Mouse (Mus musculus) heart, adult 10 weeks (tissue): ENCODE measurements around the gene Olfr850. TPM values are rescaled to one million over a fixed set of nuclear protein-coding genes. Genes with fewer than 3 reads are reported as not detected.

Experiments used
- polyA plus RNA-seq: library from polyadenylated mRNA; stranded (reverse); fragments of 350-450 nt; fragmentation: Illumina TruSeq; extraction: RNeasy Lipid Tissue Mini Kit (QIAGEN cat#74804); gene quantifications from one replicate; pipeline ENCODE4 v1.2.3, GENCODE M21; 2014; ENCODE audit warnings: low read depth, low replicate concordance

Gene Olfr850
- not detected for polyA plus RNA-seq

GRCm38 (mm10) chr9:19478148-19478547 is at the start of gene Olfr850:
Olfr850 (minus strand) TSS chr9:19478248.

GRCm38 (mm10) chr9:19492995-19493394 is 14.9 kb upstream of the Olfr850 start, which contains the start of gene Olfr851:
Olfr851 (plus strand) TSS chr9:19493295.

GRCm38 (mm10) chr9:19439966-19440365 is 38.1 kb downstream of the Olfr850 start, which contains the start of gene Olfr849:
Olfr849 (plus strand) TSS chr9:19440266.

Other genes with a start within 250 kb of the Olfr850 start
- not detected for gene Olfr843, start 226.3 kb downstream of the Olfr850 start, polyA plus RNA-seq
- gene Olfr844, start 161.9 kb downstream of the Olfr850 start, polyA plus RNA-seq, result not detected
- not detected for gene Olfr845, start 141.8 kb downstream of the Olfr850 start, polyA plus RNA-seq
- not detected for gene Olfr846, start 114.2 kb downstream of the Olfr850 start, polyA plus RNA-seq
- not detected for gene Olfr847, start 99.6 kb downstream of the Olfr850 start, polyA plus RNA-seq
- gene Olfr849, start 38.0 kb downstream of the Olfr850 start, polyA plus RNA-seq, result not detected
- gene Olfr851, start 15.0 kb upstream of the Olfr850 start, polyA plus RNA-seq, result not detected
- gene Olfr853, start 62.8 kb upstream of the Olfr850 start, polyA plus RNA-seq, result not detected
- not detected for gene Olfr854, start 89.1 kb upstream of the Olfr850 start, polyA plus RNA-seq
- not detected for gene Olfr855, start 104.4 kb upstream of the Olfr850 start, polyA plus RNA-seq
- gene Zfp317, start 143.9 kb upstream of the Olfr850 start, polyA plus RNA-seq, result 14.1 TPM
- not detected for gene Olfr857, start 231.2 kb upstream of the Olfr850 start, polyA plus RNA-seq